Mouse (Mus musculus) embryonic stem cell, embryonic (primary cell): ENCODE results near the gene Klf7.

ENCODE experiments used
- CTCF ChIA-PET, 4 experiments: fragments of 300-600 bp in 2 of 4; fragments of 350-600 bp in 2 of 4; sonication (Branson Sonifier 250); formaldehyde crosslinking; loops; one replicate each; lab custom pipeline; 2022; ENCODE audit warnings: inconsistent platforms in 2 of 4; lab: Charles Lee
- POLR2A ChIA-PET, 4 experiments: fragments of 300-600 bp in 2 of 4; fragments of 350-600 bp in 2 of 4; sonication (Branson Sonifier 250); formaldehyde crosslinking; loops; one replicate each; lab custom pipeline; 2022; ENCODE audit warnings: antibody characterized with exemption in 4 of 4, inconsistent platforms in 1 of 4; lab: Charles Lee

Gene Klf7

GRCm38 (mm10) chr1:64019127-64019635, 102.9 kb downstream of the Klf7 start:
- CTCF ChIA-PET = interaction anchor here in 1 of 4 experiments (0.6 kb wide), 1 partner anchor 1883 kb away, joined by 3 read pairs; no protein-coding TSS in a partner anchor
- POLR2A ChIA-PET = interaction anchor here in 2 of 4 experiments (1.1 to 2.5 kb wide), 4 partner anchors 9 to 103 kb away, joined by 3 to 15 read pairs (median 6); partner anchors contain the start of gene Klf7 (in 2 of the 2)

DNA sequence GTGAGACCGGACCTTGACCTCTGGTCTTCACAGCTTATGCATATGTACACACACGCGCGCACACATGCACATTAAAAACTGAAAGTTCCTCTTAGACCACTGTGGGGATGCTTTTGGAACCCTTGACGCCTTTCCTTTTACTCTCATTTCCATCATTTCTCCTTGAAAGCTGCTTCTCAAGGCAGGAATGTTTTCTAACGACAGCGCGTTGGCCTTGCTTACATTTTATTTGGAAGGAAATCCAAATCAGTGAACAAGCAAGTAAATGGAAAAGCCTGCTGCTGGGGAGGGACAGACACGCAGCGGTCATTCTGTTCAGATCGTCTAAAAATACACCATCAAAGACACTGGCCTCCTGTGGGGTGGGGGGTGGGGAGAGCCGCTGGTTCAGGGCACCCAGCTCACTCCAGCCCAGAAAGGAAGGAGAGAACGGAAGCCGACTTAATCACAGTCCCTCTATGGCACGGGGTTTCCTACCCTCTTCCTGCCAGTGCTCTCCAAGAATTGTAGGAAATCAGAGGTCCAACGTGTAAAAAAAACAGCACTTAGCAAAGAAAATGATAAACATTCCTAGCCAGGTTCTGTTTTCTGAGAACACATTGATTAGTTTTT, 103.5 kb downstream of the Klf7 start:
- CTCF ChIA-PET = interaction anchor here in 1 of 4 experiments (0.6 kb wide), 1 partner anchor 1882 kb away, joined by 3 read pairs; no protein-coding TSS in a partner anchor
- POLR2A ChIA-PET = interaction anchor here in 2 of 4 experiments (1.4 to 2.5 kb wide), 3 partner anchors 10 to 103 kb away, joined by 3 to 15 read pairs (median 10); partner anchors contain the start of gene Klf7 (in 2 of the 2)

DNA sequence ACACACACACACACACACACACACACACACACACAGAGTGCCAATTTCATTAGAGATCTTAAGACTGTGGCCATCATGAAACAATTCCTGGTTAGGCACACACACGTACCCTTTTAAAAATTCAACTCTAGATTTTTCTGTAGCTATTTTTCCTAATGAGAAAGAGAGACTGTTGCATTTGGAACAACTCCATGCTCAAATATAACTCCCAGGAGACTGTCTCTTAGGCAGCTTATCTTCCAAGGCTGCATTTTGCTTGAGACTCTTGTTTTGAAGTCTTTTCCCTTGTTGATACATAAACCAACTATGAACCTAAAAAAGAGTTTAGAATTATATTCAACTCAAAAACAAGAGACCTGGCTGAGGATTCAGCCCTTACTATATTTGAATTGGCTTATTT, 108.0 kb downstream of the Klf7 start:
- CTCF ChIA-PET = interaction anchor here in 1 of 4 experiments (0.6 kb wide), 1 partner anchor 130 kb away, joined by 5 read pairs; no protein-coding TSS in a partner anchor

GRCm38 (mm10) chr1:64008994-64009393, 113.1 kb downstream of the Klf7 start:
- ChIA-PET POLR2A (interaction anchor here in 1 of 4 experiments (1.1 kb wide), 1 partner anchor 11 kb away, joined by 3 read pairs; no protein-coding TSS in a partner anchor), CTCF (no interaction called here)

More for the DNA sequence above, 108.0 kb downstream of the Klf7 start:
- POLR2A ChIA-PET = interaction anchor here in 1 of 4 experiments (0.6 kb wide), 1 partner anchor 205 kb away, joined by 3 read pairs; no protein-coding TSS in a partner anchor

DNA sequence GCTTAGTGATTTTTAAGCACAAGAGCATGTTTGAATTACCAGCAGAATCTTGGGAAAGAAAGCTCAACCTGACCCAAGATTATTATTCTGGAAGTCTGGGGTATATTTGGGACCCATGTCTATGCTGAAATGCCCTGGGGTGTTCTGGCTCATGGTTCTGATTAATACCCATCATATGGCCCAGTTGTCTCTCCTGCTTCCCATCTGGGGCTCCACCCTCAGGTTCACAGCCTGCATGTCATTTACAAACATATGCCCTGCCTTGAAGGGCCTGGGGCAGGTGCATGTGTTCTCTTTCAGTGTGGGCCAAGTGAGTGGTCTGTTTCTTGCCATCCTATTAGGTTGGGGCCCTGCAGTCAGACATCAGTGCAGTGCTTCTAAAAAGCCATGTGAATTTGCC, 114.1 kb downstream of the Klf7 start:
- ChIA-PET POLR2A (no interaction called here), CTCF (no interaction called here)

GRCm38 (mm10) chr1:64005194-64005593, 116.9 kb downstream of the Klf7 start:
- CTCF ChIA-PET = interaction anchor here in 1 of 4 experiments (0.6 kb wide), 1 partner anchor 29 kb away, joined by 3 read pairs; no protein-coding TSS in a partner anchor

DNA sequence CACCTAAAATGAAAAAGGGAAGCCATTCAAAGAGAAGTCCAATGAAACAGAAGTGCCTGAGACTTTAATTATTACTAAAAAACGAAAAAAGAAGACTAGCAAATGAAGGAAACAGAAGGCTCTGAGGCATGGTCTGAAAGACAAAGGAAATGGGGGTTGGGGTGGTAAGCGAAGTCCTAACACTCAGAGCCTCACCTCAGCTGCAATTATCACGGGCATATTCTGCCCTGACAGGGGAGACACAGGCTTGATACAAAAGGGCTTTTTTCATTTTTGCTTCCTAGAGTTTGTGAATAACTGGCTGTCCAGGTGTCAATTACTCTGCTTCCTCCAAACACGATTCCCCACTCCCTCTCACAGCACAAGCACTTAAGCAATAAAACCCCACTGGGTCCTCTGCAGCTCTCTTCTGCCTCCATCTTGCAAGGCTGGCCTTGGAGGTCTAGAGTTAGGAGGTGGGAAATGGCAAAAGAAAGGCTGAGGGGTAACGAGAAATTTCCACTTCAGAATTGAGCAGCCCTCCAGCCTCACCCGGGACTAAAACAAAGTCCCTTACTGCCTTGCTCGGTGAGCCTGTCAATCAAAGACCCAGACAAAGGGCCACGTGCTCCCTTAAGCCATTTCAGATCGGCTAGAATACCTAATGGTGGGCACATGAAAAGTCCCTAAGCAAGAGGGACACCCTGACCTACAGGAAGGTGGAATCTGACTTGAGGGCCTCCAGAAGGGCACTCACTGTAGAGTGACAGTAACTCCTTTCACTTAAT, 118.4 kb downstream of the Klf7 start:
- CTCF ChIA-PET = no interaction called here

More at GRCm38 (mm10) chr1:64005194-64005593, 116.9 kb downstream of the Klf7 start:
- POLR2A ChIA-PET = interaction anchor here in 1 of 4 experiments (0.6 kb wide), 1 partner anchor 117 kb away, joined by 8 read pairs; the partner anchor contains the start of gene Klf7

DNA sequence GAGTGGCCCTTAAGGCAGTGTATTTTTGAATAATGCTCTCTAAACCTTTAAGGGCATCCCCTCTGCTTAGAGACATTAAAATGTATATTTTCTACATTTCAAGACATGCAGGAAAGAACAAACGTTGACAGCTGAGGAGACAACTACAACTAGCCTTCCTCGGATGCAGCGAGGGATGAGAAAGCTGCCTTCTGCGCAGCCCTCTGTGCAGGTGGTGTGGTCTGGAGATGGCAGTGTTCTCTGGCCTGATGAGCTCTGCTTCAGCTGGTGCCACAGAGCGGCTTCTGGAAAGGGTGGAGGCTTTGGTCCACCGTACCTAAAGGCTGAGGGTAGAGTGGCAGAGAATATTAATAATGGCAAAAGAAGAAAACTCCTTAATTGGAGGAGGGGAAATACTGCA, 120.0 kb downstream of the Klf7 start:
- CTCF ChIA-PET = no interaction called here
- POLR2A ChIA-PET = no interaction called here

More for the DNA sequence above, 118.4 kb downstream of the Klf7 start:
- POLR2A ChIA-PET = no interaction called here

- ChIA-PET POLR2A (interaction anchor here in 1 of 4 experiments (0.6 kb wide), 1 partner anchor 377 kb away, joined by 5 read pairs; no protein-coding TSS in a partner anchor), CTCF (no interaction called here)
Measured at GRCm38 (mm10) chr1:64000597-64000996, 121.5 kb downstream of the Klf7 start.

DNA sequence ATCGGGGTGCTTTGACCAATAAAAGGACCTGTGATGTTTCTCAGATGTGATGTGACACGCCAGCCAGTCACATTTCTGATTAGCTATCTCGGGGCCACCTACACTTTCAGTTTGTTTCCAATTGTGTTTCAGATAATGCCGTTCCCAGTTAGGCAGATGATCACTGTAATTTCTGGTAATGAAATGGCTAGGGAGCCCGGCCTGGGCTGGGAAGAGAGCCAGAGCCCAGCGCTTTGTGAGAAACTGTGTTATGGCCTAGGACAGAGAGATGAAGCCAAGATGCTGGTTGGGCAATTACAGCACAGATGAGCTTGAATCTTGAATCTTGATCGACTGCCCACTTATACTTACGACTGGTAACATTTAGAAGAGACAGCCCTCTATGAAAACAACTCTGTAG, 122.6 kb downstream of the Klf7 start:
- CTCF ChIA-PET = no interaction called here
- POLR2A ChIA-PET = no interaction called here

GRCm38 (mm10) chr1:63998901-63999300, 123.2 kb downstream of the Klf7 start:
- ChIA-PET POLR2A (no interaction called here), CTCF (no interaction called here)

DNA sequence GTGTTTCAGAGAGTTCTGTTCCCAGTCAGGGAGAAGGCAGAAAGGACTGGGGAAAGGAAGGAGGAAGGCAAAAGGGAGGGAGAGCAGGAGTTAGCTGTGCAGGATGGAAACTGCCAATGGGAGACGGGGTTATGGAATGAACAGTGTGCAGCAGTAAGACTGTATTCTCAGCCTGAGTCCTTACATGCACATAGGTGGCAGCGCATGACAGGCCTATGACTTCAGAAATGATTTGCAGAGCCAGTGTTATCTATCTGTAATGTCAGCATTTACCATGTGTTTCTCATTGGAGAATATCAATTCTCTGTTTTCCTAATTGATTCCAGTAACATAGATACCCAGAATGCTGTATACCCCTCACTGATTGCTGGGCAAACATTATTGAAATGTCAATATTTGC, 123.9 kb downstream of the Klf7 start:
- ChIA-PET CTCF (no interaction called here), POLR2A (no interaction called here)

- POLR2A ChIA-PET = interaction anchor here in 2 of 4 experiments (0.9 to 1.5 kb wide), 2 partner anchors 14 to 126 kb away, joined by 3 to 6 read pairs; partner anchors contain the start of gene Klf7 (in 1 of the 2)
Measured at GRCm38 (mm10) chr1:63995828-63996227, 126.3 kb downstream of the Klf7 start.

DNA sequence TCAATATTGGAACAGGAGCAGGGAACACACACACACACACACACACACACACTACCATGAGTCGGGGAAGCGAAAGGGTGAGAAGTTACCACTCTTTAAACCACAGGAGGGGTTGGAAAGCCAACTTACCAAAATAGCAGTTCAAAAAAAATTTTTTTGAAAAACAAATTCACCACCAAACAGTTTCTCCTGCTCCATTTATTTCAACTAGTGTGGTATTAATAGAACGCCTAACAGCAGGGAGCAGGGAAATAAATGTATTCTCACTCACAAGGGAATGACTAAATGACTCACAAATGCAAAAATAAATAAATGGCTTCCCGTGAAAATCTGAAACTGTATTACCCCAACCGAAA, 127.0 kb downstream of the Klf7 start:
- POLR2A ChIA-PET = no interaction called here
- CTCF ChIA-PET = no interaction called here

More at GRCm38 (mm10) chr1:63995828-63996227, 126.3 kb downstream of the Klf7 start:
- CTCF ChIA-PET = no interaction called here

GRCm38 (mm10) chr1:63994248-63995136, 127.6 kb downstream of the Klf7 start:
- CTCF ChIA-PET = no interaction called here
- POLR2A ChIA-PET = interaction anchor here in 1 of 4 experiments (0.7 kb wide), 1 partner anchor 127 kb away, joined by 3 read pairs; no protein-coding TSS in a partner anchor

DNA sequence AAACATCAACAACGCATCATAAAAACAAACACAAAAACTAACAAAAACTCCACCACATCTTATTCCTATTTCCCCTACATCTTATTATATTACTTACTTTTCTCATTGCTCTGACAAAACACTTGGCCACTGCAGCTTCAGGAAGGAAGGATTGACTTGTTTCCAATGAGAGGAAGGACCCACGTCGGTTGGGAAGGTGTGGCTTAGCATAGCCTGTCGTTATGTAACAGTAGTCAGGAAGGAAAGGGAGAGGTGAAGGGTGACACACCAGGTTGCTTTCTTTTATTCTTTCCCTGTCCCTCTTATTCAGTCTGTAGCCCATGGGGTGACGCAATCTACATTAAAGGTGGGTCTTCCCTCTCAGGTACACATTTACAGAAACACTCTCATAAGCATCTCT, 129.6 kb downstream of the Klf7 start:
- ChIA-PET POLR2A (interaction anchor here in 1 of 4 experiments (0.6 to 0.7 kb wide), 2 partner anchors 132 to 799 kb away, joined by 4 to 5 read pairs; no protein-coding TSS in a partner anchor), CTCF (no interaction called here)

DNA sequence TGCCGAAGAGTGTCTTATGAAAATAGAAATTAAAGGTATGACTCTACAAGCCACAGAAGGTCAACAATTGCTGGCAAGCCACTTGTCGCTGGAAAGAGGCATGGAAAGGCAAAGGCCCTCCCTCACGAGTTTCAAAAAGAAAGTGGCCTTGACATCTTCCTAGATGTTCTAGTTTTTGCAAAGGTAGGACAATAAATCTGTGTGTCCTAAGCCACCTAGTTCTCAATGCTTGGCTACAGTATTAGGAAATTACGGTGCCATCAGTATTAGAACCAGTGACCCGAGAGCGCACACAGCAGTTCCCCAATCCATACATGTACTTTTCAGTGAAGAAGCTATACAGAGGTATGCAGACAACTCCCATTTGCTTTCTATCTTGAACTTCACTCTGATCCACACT, 131.7 kb downstream of the Klf7 start:
- ChIA-PET CTCF (no interaction called here), POLR2A (no interaction called here)

- ChIA-PET POLR2A (interaction anchor here in 1 of 4 experiments (0.7 kb wide), 1 partner anchor 897 kb away, joined by 3 read pairs; no protein-coding TSS in a partner anchor), CTCF (no interaction called here)
Measured at GRCm38 (mm10) chr1:63980733-63981132, 141.3 kb downstream of the Klf7 start.
